Mouse (Mus musculus): ENCODE measurements around the gene Emilin1. TPM values are rescaled to one million over a fixed set of nuclear protein-coding genes. Genes with fewer than 3 reads are reported as not detected.
A peak's percentile ranks its signal among the peaks of the same experiment; 100 is the strongest.

The Emilin1 gene
- total RNA-seq, 2 experiments from 2014 or later, result 25.7 to 31.3 TPM

DNA sequence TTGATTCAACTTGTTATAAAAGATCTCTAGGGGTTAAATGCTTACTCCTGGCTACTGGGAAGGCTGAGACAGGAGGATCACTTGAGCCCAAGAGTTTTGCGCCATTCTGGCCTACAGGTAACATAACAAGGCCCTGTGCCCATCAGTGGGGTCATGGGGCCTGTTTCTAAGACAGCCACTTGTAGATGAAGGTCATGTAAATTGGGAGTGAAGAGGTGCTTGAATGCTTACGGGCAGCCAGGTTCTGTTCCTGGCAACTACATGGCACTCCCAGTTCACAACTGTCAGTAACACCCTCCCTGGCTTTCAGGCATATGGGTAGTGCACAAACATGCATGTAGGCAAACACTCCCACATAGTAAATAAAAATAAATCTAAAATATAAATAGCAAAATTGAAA, 37.7 kb downstream of the Emilin1 start:
- intact Hi-C loops (cut with DNase I; ENCODE audit: low total_unique reads), result no loop called here
- no peak for DNase-seq

DNA sequence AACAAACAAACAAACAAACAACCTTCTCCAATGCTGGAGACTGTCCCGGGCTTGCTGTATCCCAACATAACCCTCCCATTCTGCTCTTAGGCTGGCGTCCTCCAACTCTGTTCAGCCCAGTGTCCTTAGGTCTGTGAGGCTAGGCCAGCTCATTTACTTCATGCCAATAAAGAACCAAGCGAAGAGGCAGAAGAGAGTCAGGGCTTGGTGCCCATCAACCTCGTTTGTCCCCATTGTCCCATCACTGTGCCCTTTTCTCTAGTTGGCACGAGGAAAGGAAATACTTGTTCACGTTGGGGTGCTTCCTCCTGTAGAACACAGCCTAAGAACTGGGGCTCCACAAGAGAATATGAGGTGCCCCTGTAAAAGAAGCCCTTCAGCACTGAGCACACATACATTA, 38.5 kb downstream of the Emilin1 start:
- DNase-seq, result no peak
- intact Hi-C loops (cut with DNase I; ENCODE audit: low total_unique reads), result no loop called here

DNA sequence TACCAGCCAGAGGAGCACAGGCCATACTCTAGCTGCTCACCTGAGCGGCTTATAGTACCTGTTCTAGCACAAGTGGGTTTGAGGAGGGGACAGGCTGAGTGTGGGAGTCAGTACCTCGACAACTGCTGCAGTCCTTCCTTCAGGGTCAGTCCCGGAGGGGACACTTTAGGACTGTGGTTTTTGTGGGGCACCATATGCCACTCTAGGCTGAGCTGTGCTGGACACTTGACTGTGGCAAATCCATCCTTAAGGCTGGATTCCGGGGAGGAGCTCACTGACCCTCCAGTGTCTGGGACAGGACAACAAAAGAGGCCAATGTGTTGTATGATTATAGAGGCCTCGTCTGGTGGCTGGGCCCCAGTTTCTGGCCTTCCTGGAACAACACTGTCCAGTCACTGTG, 39.3 kb downstream of the Emilin1 start:
- no peak for DNase-seq
- intact Hi-C loops (cut with DNase I; ENCODE audit: low total_unique reads), result no loop called here

DNA sequence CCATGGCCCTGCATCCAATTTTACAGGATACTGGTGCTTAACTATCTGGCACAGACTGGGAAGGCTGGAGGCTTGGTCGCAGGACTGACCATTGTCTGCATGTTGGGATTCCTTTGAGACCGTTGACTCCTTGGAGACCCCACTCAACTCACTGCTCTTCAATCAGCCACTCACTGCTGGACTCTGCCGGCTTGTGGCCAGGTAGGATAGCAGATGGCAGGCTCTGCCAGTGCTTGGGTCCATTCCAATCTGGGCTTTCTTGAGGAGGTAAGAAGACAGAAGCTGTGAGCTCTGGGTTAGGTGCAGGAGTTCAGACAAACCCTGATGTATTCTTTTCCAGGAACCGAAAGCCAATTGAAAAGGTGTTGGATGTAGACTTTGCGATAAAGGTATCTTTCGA, 40.9 kb downstream of the Emilin1 start:
- intact Hi-C loops (cut with DNase I; ENCODE audit: low total_unique reads), result no loop called here
- DNase-seq, result no peak

DNA sequence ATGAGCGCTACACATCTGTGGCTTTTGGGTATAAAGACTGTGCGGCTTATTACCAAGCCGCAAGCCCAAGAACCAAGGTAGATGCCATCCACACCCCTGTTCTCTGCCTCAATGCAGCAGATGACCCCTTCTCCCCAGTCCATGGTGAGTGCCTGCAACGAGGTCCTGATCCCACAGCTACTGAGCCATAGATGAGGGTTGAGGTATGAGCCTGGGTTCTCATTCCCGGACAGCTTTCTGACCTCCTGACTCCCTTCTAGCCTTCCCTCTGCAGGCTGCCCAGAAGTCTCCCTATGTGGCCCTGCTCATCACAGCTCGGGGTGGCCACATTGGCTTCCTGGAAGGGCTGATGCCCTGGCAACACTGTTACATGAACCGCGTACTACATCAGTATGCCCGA, 41.4 kb downstream of the Emilin1 start:
- intact Hi-C loops (cut with DNase I; ENCODE audit: low total_unique reads), result no loop called here
- DNase-seq, result no peak

DNA sequence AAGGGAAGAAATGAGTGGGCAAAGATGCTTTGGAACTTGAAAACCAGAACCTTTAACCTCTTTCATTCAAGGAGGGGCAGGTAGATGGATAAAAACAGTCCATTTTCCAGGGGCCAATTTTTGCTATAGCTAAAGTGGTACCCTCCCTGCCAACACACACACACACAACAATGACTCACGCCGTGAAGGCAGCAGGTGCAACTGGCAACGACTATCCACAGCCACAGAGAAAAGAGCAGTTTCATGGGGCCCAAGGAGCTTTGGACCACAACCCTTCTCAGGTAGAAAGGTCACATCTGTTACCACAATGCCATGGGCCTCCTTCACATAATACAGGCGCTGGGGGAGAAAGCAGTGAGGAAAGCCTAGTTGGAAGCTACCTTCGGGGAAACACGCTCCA, 42.5 kb downstream of the Emilin1 start:
- intact Hi-C loops (cut with DNase I; ENCODE audit: low total_unique reads), result no loop called here
- no peak for DNase-seq

DNA sequence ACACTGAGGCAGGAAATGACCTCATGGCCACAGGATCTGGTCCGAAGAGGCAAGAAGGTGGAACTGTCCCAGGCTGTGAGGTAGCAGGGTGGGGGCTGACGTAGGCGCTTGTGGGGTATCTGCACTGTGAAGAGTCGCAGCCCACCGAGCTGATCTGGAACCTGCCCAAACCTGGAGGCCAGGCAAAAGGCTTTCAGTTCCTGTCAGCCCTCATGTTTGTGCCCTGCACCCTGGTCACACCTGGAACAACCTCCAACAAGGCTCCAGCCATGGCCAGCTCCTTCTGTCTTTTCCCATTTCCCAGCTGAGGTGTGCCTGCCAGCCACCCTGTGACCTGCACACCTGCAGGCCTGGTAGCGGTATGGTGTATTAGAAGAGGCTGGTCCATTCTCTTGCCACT, 44.7 kb downstream of the Emilin1 start:
- no peak for DNase-seq
- intact Hi-C loops (cut with DNase I; ENCODE audit: low total_unique reads), result no loop called here

DNA sequence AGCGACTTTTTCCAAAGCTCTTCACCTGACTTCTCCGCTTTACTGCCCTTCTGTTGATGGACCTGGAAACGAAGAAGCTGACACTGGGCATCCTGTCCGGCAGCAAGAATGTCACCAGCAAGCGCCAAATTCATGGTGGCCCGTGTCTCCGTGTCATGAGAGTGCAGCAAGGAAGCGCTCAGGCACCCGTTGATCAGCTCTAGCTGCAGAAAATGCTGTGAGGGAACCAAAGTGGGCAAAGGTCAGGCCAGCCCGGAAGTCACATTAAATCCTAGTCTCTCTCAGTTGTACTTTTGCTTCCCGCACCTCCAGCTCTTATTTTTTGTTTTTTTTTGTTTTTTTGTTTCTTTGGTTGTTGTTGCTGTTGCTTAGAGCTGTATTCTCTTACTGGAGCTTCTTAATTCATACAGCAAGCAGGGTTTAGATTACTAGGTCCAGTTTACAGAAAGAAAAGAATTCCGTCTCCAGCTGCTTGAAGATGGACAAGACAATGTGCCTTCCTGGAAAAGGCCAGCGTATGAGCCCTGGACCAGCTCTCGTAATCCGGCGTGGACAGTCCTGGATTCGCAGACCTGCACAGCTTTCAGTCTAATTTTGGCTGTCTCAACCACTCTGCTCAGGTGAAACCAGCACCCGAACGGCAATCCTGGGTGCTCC, 46.1 kb downstream of the Emilin1 start:
- DNase-seq, result no peak
- intact Hi-C loops (cut with DNase I; ENCODE audit: low total_unique reads), result no loop called here

DNA sequence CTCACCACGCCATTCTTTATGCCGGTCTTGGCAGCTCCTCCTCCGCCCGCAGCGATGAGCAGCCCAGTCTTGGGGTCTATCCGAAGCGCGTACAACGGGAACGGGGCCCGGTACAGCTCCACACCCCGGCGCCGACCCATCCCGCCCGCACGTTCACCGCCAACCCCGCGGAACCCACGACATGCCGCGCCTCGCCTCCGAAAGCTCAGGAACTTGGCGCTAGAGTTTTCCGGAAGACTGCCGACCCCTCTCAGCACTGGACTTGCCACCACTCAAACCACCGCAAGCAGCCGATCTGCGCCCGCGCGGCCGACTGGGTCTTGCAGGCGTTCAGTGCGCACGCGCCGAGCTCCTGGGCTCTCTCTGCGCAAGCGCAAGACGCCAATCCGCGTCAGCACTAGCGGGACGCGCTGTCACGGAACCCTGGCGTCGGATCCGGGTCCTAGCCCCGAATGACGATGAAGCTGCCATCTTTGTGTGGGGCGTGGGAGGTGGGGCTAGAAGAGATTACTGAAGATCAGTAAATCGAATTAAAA, 46.8 kb downstream of the Emilin1 start, which contains the start of gene Preb:
Gene Preb (minus strand): TSS at position 396 of the 536 bp plus-strand sequence.
- intact Hi-C loops (cut with DNase I; ENCODE audit: low total_unique reads), result no loop called here
- DNase-seq, result peak; percentile 99

DNA sequence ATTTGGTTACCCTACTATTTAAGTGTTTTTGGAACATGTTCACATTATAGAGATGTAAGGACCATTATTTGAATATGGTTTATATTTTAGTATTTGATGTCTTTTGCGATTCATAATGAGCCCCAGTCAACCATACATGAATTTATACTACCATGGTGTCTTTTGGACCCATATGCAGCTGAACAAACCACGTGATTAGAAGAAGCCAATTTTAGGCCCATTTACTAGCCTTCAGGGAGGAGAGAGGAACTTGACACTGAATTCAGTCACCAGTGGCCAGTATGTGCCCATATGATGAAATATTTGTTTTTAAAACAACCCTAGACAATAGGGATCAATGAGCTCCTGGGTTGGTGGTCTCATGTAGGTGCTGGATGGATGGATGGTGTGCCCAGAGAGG, 47.6 kb downstream of the Emilin1 start:
- intact Hi-C loops (cut with DNase I; ENCODE audit: low total_unique reads), result no loop called here

DNA sequence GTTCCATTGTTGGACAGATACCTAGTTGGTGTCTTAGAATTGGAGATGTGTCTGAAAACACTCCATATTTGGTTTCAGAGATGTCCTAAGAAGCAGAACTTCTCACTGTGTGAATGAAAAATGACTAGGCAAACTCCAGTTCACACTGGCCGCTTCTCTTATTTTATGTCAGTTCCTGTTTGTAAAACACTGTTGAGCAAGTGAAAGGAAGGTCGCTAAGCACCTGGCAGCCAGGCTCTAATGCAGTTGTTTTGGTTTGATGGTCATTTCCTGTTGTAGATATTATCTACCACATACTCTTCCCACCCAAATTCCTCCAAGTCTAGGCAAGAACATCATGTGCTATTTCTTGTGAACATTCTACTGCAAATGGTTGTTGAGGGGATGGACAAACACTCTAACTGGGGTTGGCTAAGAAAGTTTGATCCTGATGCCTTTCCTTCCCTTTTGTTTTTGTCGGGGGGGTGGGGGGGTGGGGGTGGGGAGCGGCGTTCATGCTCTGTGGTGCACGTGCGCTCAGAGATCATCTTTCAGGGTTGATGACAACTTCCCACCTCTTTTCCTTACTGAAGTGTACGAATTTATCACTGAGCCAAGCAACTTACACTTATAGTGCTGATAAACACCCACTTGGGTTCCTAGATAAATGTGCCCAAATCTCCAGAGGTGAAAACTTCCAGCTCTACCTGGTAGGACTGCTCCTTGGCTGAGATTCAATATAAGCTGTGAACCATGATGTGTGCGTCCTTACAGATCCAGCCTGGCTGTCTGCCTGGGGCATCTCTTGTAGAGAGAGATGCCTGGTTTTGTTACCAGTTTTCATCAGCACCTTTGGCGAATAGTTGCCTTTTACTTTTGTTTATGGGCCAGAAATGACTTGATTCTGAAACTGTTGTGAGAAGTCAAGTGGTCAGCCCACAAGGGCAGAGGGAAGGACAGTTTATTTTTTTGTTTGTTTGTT, 48.6 kb downstream of the Emilin1 start:
- DNase-seq, result no peak
- intact Hi-C loops (cut with DNase I; ENCODE audit: low total_unique reads), result no loop called here

More for the DNA sequence above, 47.6 kb downstream of the Emilin1 start:
- no peak for DNase-seq

DNA sequence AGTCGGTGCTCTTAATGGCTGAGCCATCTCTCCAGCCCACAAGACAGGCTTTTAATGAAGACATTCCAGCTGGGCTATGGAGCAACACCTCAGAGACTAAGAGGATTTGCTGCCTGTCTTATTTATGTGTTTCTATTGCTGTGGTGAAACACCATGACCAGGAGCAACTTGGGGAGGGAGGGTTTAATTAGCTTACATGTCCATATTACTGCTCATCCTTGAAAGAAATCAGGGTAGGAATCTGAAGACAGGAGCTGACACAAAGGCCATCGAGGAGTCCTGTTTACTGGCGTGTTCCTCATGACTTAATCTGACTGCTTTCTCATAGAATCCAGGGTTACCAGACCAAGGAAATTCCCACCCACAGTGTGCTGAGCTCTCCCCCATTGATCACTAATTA, 50.7 kb downstream of the Emilin1 start:
- intact Hi-C loops (cut with DNase I; ENCODE audit: low total_unique reads), result no loop called here
- no peak for DNase-seq

DNA sequence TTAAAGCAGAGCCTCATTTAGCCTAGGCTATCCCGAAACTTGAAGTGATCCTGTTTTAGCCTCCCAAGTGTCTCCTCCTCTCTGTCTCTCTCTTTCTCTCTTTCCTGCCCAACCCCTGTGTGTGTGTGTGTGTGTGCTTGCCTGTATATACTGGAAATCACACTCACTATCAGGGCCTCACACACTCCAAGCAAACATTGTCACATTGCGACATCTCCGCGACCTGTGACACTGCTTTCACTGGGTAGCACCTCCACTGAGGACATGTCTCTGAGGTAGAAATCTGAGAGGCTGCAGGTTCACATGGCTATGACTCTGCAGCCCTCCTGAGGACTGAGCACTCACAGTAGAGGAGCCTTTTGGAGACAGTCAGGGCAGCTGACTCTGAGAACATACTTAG, 53.0 kb downstream of the Emilin1 start:
- intact Hi-C loops (cut with DNase I; ENCODE audit: low total_unique reads), result no loop called here

DNA sequence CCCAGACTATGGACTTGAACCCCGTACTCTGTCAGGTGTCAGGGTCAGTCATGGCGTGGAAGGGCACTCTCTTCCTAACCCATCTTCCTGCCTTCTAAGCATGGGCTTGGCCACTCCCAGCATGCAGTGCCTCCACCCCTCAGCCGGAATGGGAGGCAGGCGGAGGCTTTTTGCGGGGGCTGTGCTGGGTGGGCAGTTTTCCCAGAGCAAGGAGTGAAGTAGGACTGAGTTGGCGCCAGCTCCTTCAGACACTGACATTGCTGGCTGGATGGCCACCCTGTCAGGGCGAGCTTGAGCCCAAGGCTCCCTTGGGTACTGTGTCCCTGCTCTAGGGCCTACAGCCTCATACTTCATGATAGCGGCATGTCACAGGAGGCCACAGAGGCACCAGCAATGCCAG, 55.2 kb downstream of the Emilin1 start, which contains the start of gene Tcf23:
Gene Tcf23 (plus strand): TSS at position 247 of the 400 bp plus-strand sequence.
- intact Hi-C loops (cut with DNase I; ENCODE audit: low total_unique reads), result no loop called here
- peak; percentile 62 for DNase-seq

More for the DNA sequence above, 53.0 kb downstream of the Emilin1 start:
- DNase-seq, result no peak

DNA sequence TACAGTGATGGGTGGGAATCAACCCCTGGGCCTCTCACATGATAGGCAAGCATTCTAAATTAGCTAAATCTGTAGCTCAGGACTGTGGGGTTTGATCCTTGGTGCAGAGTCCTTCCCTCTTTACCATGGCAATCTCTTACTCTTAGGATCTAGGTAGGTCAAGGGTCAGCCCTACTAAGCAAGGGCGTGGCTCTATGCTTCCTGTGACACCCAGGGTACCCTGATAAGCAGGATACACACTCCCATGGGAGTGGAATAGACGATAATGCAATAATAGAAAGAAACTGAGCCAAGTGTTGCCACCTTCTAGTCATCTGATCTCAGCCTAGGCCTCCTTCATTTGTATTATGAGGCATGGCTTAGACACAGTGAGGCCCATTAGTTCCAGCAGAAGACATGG, 56.2 kb downstream of the Emilin1 start:
- intact Hi-C loops (cut with DNase I; ENCODE audit: low total_unique reads), result no loop called here

More for the DNA sequence above, 56.2 kb downstream of the Emilin1 start:
- DNase-seq, result no peak

Other genes with a start within 250 kb of the Emilin1 start
- gene Cenpa, start 246.6 kb upstream of the Emilin1 start, total RNA-seq (2021), result 10 to 100 TPM in 1 of 2 experiments, 1 to 10 TPM in 1; 7.0 to 10.2 TPM
- gene Dpysl5, start 201.8 kb upstream of the Emilin1 start, total RNA-seq (2021), result 1 to 10 TPM; 1.6 to 2.0 TPM
- gene Mapre3, start 98.8 kb upstream of the Emilin1 start, total RNA-seq (2021), result 10 to 100 TPM; 59.6 to 61.7 TPM
- 10 to 100 TPM; 33.5 to 37.4 TPM for gene Tmem214, start 45.4 kb upstream of the Emilin1 start, total RNA-seq (2021)
- 1 to 10 TPM; 1.8 to 2.6 TPM for gene Agbl5, start 24.7 kb upstream of the Emilin1 start, total RNA-seq (2021)
- gene Ost4, start 5.6 kb upstream of the Emilin1 start, total RNA-seq (2021), result 100 to 1,000 TPM; 119 to 134 TPM
- 10 to 100 TPM; 31.4 to 32.7 TPM for gene Khk, start 8.0 kb downstream of the Emilin1 start, total RNA-seq (2021)
- gene Cgref1, start 32.2 kb downstream of the Emilin1 start, total RNA-seq (2021), result 1 to 10 TPM; 4.5 to 7.7 TPM
- gene Preb, start 47.0 kb downstream of the Emilin1 start, total RNA-seq (2021), result 10 to 100 TPM; 77.5 to 90.5 TPM
- gene Tcf23, start 55.3 kb downstream of the Emilin1 start, total RNA-seq (2021), result under 1 TPM; 0.35 to 0.66 TPM
- 10 to 100 TPM; 56.7 to 63.5 TPM for gene Atraid, start 134.9 kb downstream of the Emilin1 start, total RNA-seq (2021)
- 1 to 10 TPM; 2.5 to 2.8 TPM for gene Slc5a6, start 135.5 kb downstream of the Emilin1 start, total RNA-seq (2021)
- 10 to 100 TPM; 12.3 to 19.9 TPM for gene Cad, start 141.4 kb downstream of the Emilin1 start, total RNA-seq (2021)
- gene Dnajc5g, start 192.9 kb downstream of the Emilin1 start, total RNA-seq (2021), result not detected
- under 1 TPM in 1 of 2 experiments, not detected in 1; 0.10 TPM for gene Slc30a3, start 194.8 kb downstream of the Emilin1 start, total RNA-seq (2021)
- gene Trim54, start 203.3 kb downstream of the Emilin1 start, total RNA-seq (2021), result 100 to 1,000 TPM; 190 to 215 TPM
- gene Ucn, start 225.4 kb downstream of the Emilin1 start, total RNA-seq (2021), result not detected
- 10 to 100 TPM; 33.9 to 37.3 TPM for gene Mpv17, start 240.8 kb downstream of the Emilin1 start, total RNA-seq (2021)

Measured in gastrocnemius, postnatal 14 days (tissue).